Mouse (Mus musculus) neural tube, embryonic 11.5 days (tissue): ENCODE results near the gene Hoxa3. TPM values are rescaled to one million over a fixed set of nuclear protein-coding genes. Genes with fewer than 3 reads are reported as not detected.

ENCODE experiments used
- ATAC-seq: fragments of 200-750 bp; cut with Nextera tagmentation; 2 replicates; pipeline ENCODE4 v1.8.0; 2017; ENCODE audit warnings: moderate number of reproducible peaks, mild to moderate bottlenecking, moderate TSS enrichment, moderate library complexity; ENCODE audit not compliant: insufficient read depth, low FRiP score, low TSS enrichment
- DNase-seq: peaks from one replicate; pipeline ENCODE4 v3.0.0-alpha.2; 2015; ENCODE audit warnings: low spot score
- H3K27ac ChIP-seq: fragments of 300-500 bp; sonication (generic); 2 replicates; pipeline ENCODE4 v1.5.1; 2014; ENCODE audit warnings: low read depth, mild to moderate bottlenecking, low read length
- H3K27me3 ChIP-seq: fragments of 300-500 bp; sonication (generic); 2 replicates; pipeline ENCODE4 v1.6.1; 2014; ENCODE audit warnings: mild to moderate bottlenecking, low read length, mixed read lengths; ENCODE audit not compliant: control insufficient read depth, insufficient read depth
- H3K36me3 ChIP-seq: fragments of 300-500 bp; sonication (generic); 2 replicates; pipeline ENCODE4 v1.6.1; 2014; ENCODE audit warnings: mild to moderate bottlenecking, low read length, moderate library complexity, mixed read lengths; ENCODE audit not compliant: control insufficient read depth, insufficient read depth
- H3K4me1 ChIP-seq: fragments of 300-500 bp; sonication (generic); 2 replicates; pipeline ENCODE4 v1.6.1; 2014; ENCODE audit warnings: low read length, mixed read lengths; ENCODE audit not compliant: control insufficient read depth, insufficient read depth
- H3K4me2 ChIP-seq: fragments of 300-500 bp; sonication (generic); 2 replicates; pipeline ENCODE4 v1.6.1; 2014; ENCODE audit warnings: low read depth, mild to moderate bottlenecking, moderate library complexity
- H3K4me3 ChIP-seq: fragments of 300-500 bp; sonication (generic); 2 replicates; pipeline ENCODE4 v1.5.1; 2014; ENCODE audit warnings: low read depth, low read length
- H3K9ac ChIP-seq: fragments of 300-500 bp; sonication (generic); 2 replicates; pipeline ENCODE4 v1.6.1; 2014; ENCODE audit warnings: mild to moderate bottlenecking, low read length
- H3K9me3 ChIP-seq: fragments of 300-500 bp; sonication (generic); 2 replicates; pipeline ENCODE4 v1.6.1; 2016; ENCODE audit warnings: low read length; ENCODE audit not compliant: control insufficient read depth
- WGBS: fragments of 180-500 bp; shearing (Covaris S2); extraction: QIAGEN DNeasy Blood & Tissue Kit; methylation state at CpG from one replicate; pipeline ENCODE4 v1.1.7; 2014; 5-methylcytosine and 5-hydroxymethylcytosine counted together
- polyA plus RNA-seq: library from polyadenylated mRNA; unstranded; fragments of >200 nt; fragmentation: Nextera tagmentation; extraction: Ambion mirVana; gene quantifications from 2 replicates; pipeline ENCODE4 v1.2.1, GENCODE M21; 2014

Gene Hoxa3
- polyA plus RNA-seq, 1 experiment from 2014 or later: 20.2 TPM

GRCm38 (mm10) chr6:52189172-52189591 lies 24.0 kb downstream of the Hoxa3 start:
- ATAC-seq: no peak
- Histone ChIP-seq H3K27ac (peak overlapping the region; percentile 100), H3K4me1 (peaks cover 71% of the 10 kb centered on the region), H3K9ac (peak overlapping the region; percentile 97), H3K36me3 (peaks cover 2% of the 10 kb centered on the region; the same call in 1 of the 2 replicates), H3K9me3 (no peaks in the 10 kb centered on the region), H3K4me2 (peak overlapping the region; percentile 92), H3K4me3 (peak overlapping the region; percentile 85), H3K27me3 (no peaks in the 10 kb centered on the region)
- WGBS: 14% methylated on average over 5 of the region's 5 CpGs
- DNase-seq: peak; percentile 47

- WGBS: 30% methylated on average over 1 of the region's 1 CpGs
- DNase-seq (peak; percentile 25), ATAC-seq (no peak)
- peaks cover 85% of the 10 kb centered on the region for H3K4me1 ChIP-seq
- H3K36me3 ChIP-seq: peaks cover 2% of the 10 kb centered on the region; the same call in 1 of the 2 replicates
- H3K4me3 ChIP-seq: no peak overlapping the region
- H3K27ac ChIP-seq: peak overlapping the region; percentile 100
- H3K27me3 ChIP-seq: no peaks in the 10 kb centered on the region
- peak overlapping the region; percentile 92; the same call in 1 of the 2 replicates for H3K4me2 ChIP-seq
- H3K9ac ChIP-seq: peak overlapping the region; percentile 37; the same call in 1 of the 2 replicates
- H3K9me3 ChIP-seq: no peaks in the 10 kb centered on the region
Measured at GRCm38 (mm10) chr6:52186500-52186899, 26.6 kb downstream of the Hoxa3 start.

GRCm38 (mm10) chr6:52185834-52186233 lies 27.3 kb downstream of the Hoxa3 start:
- ATAC-seq (no peak), DNase-seq (no peak)
- 17% methylated on average over 3 of the region's 3 CpGs for WGBS
- Histone ChIP-seq H3K4me1 (peaks cover 91% of the 10 kb centered on the region), H3K27me3 (no peaks in the 10 kb centered on the region), H3K27ac (peak overlapping the region; percentile 92; the same call in 1 of the 2 replicates), H3K4me3 (peak overlapping the region; percentile 17; the same call in 1 of the 2 replicates), H3K9me3 (no peaks in the 10 kb centered on the region), H3K9ac (peak overlapping the region; percentile 2; the same call in 1 of the 2 replicates), H3K36me3 (peaks cover 2% of the 10 kb centered on the region; the same call in 1 of the 2 replicates), H3K4me2 (peak overlapping the region; percentile 78)

- Histone ChIP-seq H3K4me3 (peak overlapping the region; percentile 17), H3K27me3 (no peaks in the 10 kb centered on the region), H3K4me2 (peak overlapping the region; percentile 78), H3K9me3 (no peaks in the 10 kb centered on the region), H3K36me3 (peaks cover 2% of the 10 kb centered on the region; the same call in 1 of the 2 replicates), H3K27ac (peak overlapping the region; percentile 92), H3K4me1 (peaks cover 95% of the 10 kb centered on the region), H3K9ac (peak overlapping the region; percentile 30)
- under 1% methylated on average over 19 of the region's 19 CpGs for WGBS
- DNase-seq (peak; percentile 80), ATAC-seq (no peak)
Measured at GRCm38 (mm10) chr6:52185222-52185621, 27.9 kb downstream of the Hoxa3 start.

GRCm38 (mm10) chr6:52184668-52185067 lies 28.5 kb downstream of the Hoxa3 start:
- Histone ChIP-seq H3K4me1 (peaks cover 93% of the 10 kb centered on the region), H3K4me2 (peak overlapping the region; percentile 78), H3K4me3 (peak overlapping the region; percentile 17), H3K9ac (peak overlapping the region; percentile 59), H3K27ac (peak overlapping the region; percentile 92), H3K27me3 (no peaks in the 10 kb centered on the region), H3K36me3 (no peaks in the 10 kb centered on the region), H3K9me3 (no peaks in the 10 kb centered on the region)
- ATAC-seq (0 out of 2 replicates have a peak, but pooled peaks have one; percentile 2), DNase-seq (peak; percentile 62)
- WGBS: 4% methylated on average over 6 of the region's 6 CpGs

GRCm38 (mm10) chr6:52183311-52184080 lies 29.6 kb downstream of the Hoxa3 start:
- Histone ChIP-seq H3K4me3 (peak overlapping the region; percentile 16), H3K9me3 (no peaks in the 10 kb centered on the region), H3K27ac (peak overlapping the region; percentile 92), H3K4me2 (peak overlapping the region; percentile 78), H3K9ac (peak overlapping the region; percentile 59), H3K27me3 (no peaks in the 10 kb centered on the region), H3K4me1 (peaks cover 86% of the 10 kb centered on the region), H3K36me3 (no peaks in the 10 kb centered on the region)
- ATAC-seq (no peak), DNase-seq (peak; percentile 27)
- 11% methylated on average over 10 of the region's 10 CpGs for WGBS

- Histone ChIP-seq H3K9me3 (no peaks in the 10 kb centered on the region), H3K9ac (peak overlapping the region; percentile 59), H3K36me3 (no peaks in the 10 kb centered on the region), H3K27me3 (no peaks in the 10 kb centered on the region), H3K27ac (peak overlapping the region; percentile 92), H3K4me1 (peaks cover 79% of the 10 kb centered on the region), H3K4me2 (peak overlapping the region; percentile 78), H3K4me3 (no peak overlapping the region)
- DNase-seq: no peak
- 0 out of 2 replicates have a peak, but pooled peaks have one; percentile 7 for ATAC-seq
- WGBS: 8% methylated on average over 1 of the region's 1 CpGs
Measured at GRCm38 (mm10) chr6:52182793-52183192, 30.3 kb downstream of the Hoxa3 start.

GRCm38 (mm10) chr6:52182030-52182429 lies 31.1 kb downstream of the Hoxa3 start:
- Histone ChIP-seq H3K27ac (peak overlapping the region; percentile 100; the same call in 1 of the 2 replicates), H3K4me2 (peak overlapping the region; percentile 78), H3K27me3 (no peaks in the 10 kb centered on the region), H3K4me3 (0 out of 2 replicates have a peak overlapping the region, but pooled peaks have one; percentile 0), H3K36me3 (no peaks in the 10 kb centered on the region), H3K9me3 (no peaks in the 10 kb centered on the region), H3K4me1 (peaks cover 72% of the 10 kb centered on the region), H3K9ac (no peak overlapping the region)
- no peak for ATAC-seq
- 15% methylated on average over 2 of the region's 2 CpGs for WGBS
- no peak for DNase-seq
